Mouse (Mus musculus): ENCODE results near the gene U2af1l4.

GRCm38 (mm10) chr7:30550603-30551002, 12.5 kb upstream of the U2af1l4 start:
- TF ChIP-seq CTCF (IDR thresholded peaks at IDR 0.05; ENCODE audit: control insufficient read depth, insufficient read depth, insufficient read length), result no peak
- no peak for TF ChIP-seq MAX (IDR thresholded peaks at IDR 0.05)
- no peak for TF ChIP-seq FOSL1 (IDR thresholded peaks at IDR 0.05; ENCODE audit: insufficient read depth, low read length, poor library complexity, severe bottlenecking)
- no peak for TF ChIP-seq USF1 (IDR thresholded peaks at IDR 0.05; ENCODE audit: low read depth)

Data from C2C12 (cell line).